ENCODE assay signal across 17 mouse cellular contexts in genomic region chr2:93218353-93218990, GRCm38 (mm10). TPM values are rescaled to one million over a fixed set of nuclear protein-coding genes. Genes with fewer than 3 reads are reported as not detected.
DNase-seq lines count a peak whose midpoint lies in the region; ATAC-seq and TF ChIP-seq lines count a peak whose summit lies in the region.
"Had no signal": no experiment of that assay in that cellular context is flagged by ENCODE, and none has a peak within 500 bp of the region (broad histone marks: within the 10 kb centered on the region; RNA-seq: fewer than 3 reads in every experiment).

No protein-coding gene starts in this region.

- no peaks in the 10 kb centered on the region for H3K27me3 ChIP-seq in limb, embryonic 14.5 days (ENCODE audit: control insufficient read depth, insufficient read depth, low read length)
- H3K27me3 ChIP-seq in limb, embryonic 10.5 days (ENCODE audit: low read depth, poor library complexity, severe bottlenecking) = peaks cover 13% of the 10 kb centered on the region; the same call in 1 of the 2 replicates
- H3K27me3 ChIP-seq: forebrain, embryonic 12.5 days; hindbrain, embryonic 15.5 days; neural tube, embryonic 12.5 days had no signal

- no peak overlapping the region for H3K4me2 ChIP-seq in limb, embryonic 14.5 days (replicated peaks; ENCODE audit: low read depth, low read length, severe bottlenecking)
- H3K4me2 ChIP-seq: forebrain, embryonic 12.5 days; hindbrain, embryonic 15.5 days; neural tube, embryonic 12.5 days had no signal

- 69% methylated on average over 7 of the region's 7 CpGs for WGBS in limb, embryonic 14.5 days
- WGBS in limb, embryonic 10.5 days = 88% methylated on average over 7 of the region's 7 CpGs

- intact Hi-C loops in left cerebral cortex, postnatal 4 days (cut with DNase I) = loop anchor here (2.0 to 5.0 kb wide), 2 partner anchors 114 to 254 kb away; no protein-coding TSS in a partner anchor

- DNase-seq in cerebellum, postnatal 25 days = peak; percentile 29 to 39
- no peak for DNase-seq in cerebellum, adult 11-12 months
- peak; percentile 18 for DNase-seq in limb, embryonic 14.5 days (ENCODE audit: low spot score)
- DNase-seq in limb, embryonic 10.5 days (ENCODE audit: low spot score) = no peak
- DNase-seq in MN1 (ENCODE audit: low spot score) = peak; percentile 45
- DNase-seq in adrenal gland, postnatal 36 days = peak; percentile 57 to 73
- no peak for DNase-seq in left cerebral cortex, postnatal 4 days
- no peak for DNase-seq in frontal cortex, postnatal 25 days (ENCODE audit: low spot score in 2 of 2)
- DNase-seq: cerebellum, adult 8-10 months; kidney, adult 2 months; kidney, postnatal 4 days; lung, postnatal 14 days; midbrain, embryonic 14.5 days had no signal

- no peak overlapping the region for H3K4me3 ChIP-seq in limb, embryonic 14.5 days (replicated peaks; ENCODE audit: low read length)
- H3K4me3 ChIP-seq in limb, embryonic 10.5 days = no peak overlapping the region
- H3K4me3 ChIP-seq: forebrain, embryonic 12.5 days; hindbrain, embryonic 15.5 days; neural tube, embryonic 12.5 days had no signal

- H3K36me3 ChIP-seq in limb, embryonic 14.5 days (ENCODE audit: control insufficient read depth, insufficient read depth, low read length) = no peaks in the 10 kb centered on the region; the same call in 1 of the 2 replicates
- no peaks in the 10 kb centered on the region for H3K36me3 ChIP-seq in limb, embryonic 10.5 days
- H3K36me3 ChIP-seq: hindbrain, embryonic 15.5 days had no signal

- TF ChIP-seq POLR2A in limb, embryonic 14.5 days (IDR thresholded peaks at IDR 0.05; ENCODE audit: borderline replicate concordance, extremely low read depth, insufficient read depth, insufficient read length) = no peak

- no peaks in the 10 kb centered on the region for H3K9me3 ChIP-seq in limb, embryonic 14.5 days (ENCODE audit: control insufficient read depth, low read length)
- H3K9me3 ChIP-seq in limb, embryonic 10.5 days (replicated peaks) = no peaks in the 10 kb centered on the region
- H3K9me3 ChIP-seq: forebrain, embryonic 12.5 days; hindbrain, embryonic 15.5 days; neural tube, embryonic 12.5 days had no signal

- H3K9ac ChIP-seq in limb, embryonic 14.5 days (ENCODE audit: low read depth, low read length, severe bottlenecking) = no peak overlapping the region
- H3K9ac ChIP-seq: forebrain, embryonic 12.5 days; hindbrain, embryonic 15.5 days; liver, embryonic 14.5 days; neural tube, embryonic 12.5 days had no signal

- peaks cover 8% of the 10 kb centered on the region for H3K4me1 ChIP-seq in limb, embryonic 14.5 days (ENCODE audit: control insufficient read depth, insufficient read depth, low read length)
- peaks cover 20% of the 10 kb centered on the region for H3K4me1 ChIP-seq in limb, embryonic 10.5 days

- no peak overlapping the region for H3K27ac ChIP-seq in limb, embryonic 14.5 days (replicated peaks; ENCODE audit: low read depth, low read length)
- H3K27ac ChIP-seq in limb, embryonic 10.5 days = no peak overlapping the region
- H3K27ac ChIP-seq: forebrain, embryonic 12.5 days; liver, embryonic 14.5 days had no signal

- ATAC-seq in limb, embryonic 14.5 days (ENCODE audit: low FRiP score, low read depth) = no peak

RNA-seq across cellular contexts. Expression of gene Trp53i11, which starts 31.1 kb away (rescaled TPM):
- polyA plus RNA-seq in limb, embryonic 14.5 days (2012; rRNA removed) = 30.5 and 36.9 TPM in 2 replicates
- 26.6 and 37.4 TPM in 2 replicates for polyA plus RNA-seq in limb, embryonic 14.5 days (2014; fragmentation: Nextera tagmentation; extraction: Ambion mirVana)
- 17.5 and 25.2 TPM in 2 replicates for polyA plus RNA-seq in limb, embryonic 10.5 days (2016; fragmentation: Nextera tagmentation; extraction: Ambion mirVana)
- 10 to 100 TPM; 48.9 to 70.7 TPM for total RNA-seq in adrenal gland, postnatal 36 days (2021)
- 10 to 100 TPM; 89.0 to 93.9 TPM for total RNA-seq in left cerebral cortex, postnatal 4 days (2021)

Comparison
In these comparisons a context has a peak if more than half of its experiments do, and no peak if none do; other contexts are left out.
1. DNase-seq: peak in cerebellum, postnatal 25 days (2 of 2), limb, embryonic 14.5 days (single experiment), MN1 (single experiment) and adrenal gland, postnatal 36 days (2 of 2); none in cerebellum, adult 11-12 months (single experiment), limb, embryonic 10.5 days (single experiment), left cerebral cortex, postnatal 4 days (single experiment) and frontal cortex, postnatal 25 days (0 of 2).